Mouse (Mus musculus) erythroblast, embryonic 14.5 days (primary cell): ENCODE data around the gene Chd2. TPM values are rescaled to one million over a fixed set of nuclear protein-coding genes. Genes with fewer than 3 reads are reported as not detected.

Source experiments
- H3K27me3 ChIP-seq: 2 replicates; pipeline ENCODE4 v1.6.1; 2012; ENCODE audit warnings: inconsistent platforms; ENCODE audit not compliant: control insufficient read depth
- H3K36me3 ChIP-seq: 2 replicates; pipeline ENCODE4 v1.6.1; 2012; ENCODE audit warnings: mild to moderate bottlenecking, inconsistent platforms; ENCODE audit not compliant: control insufficient read depth
- H3K4me1 ChIP-seq: 2 replicates; pipeline ENCODE4 v1.6.1; 2012; ENCODE audit warnings: inconsistent platforms; ENCODE audit not compliant: control insufficient read depth
- H3K4me3 ChIP-seq: replicated peaks from 2 replicates; pipeline ENCODE3; 2012; ENCODE audit warnings: moderate library complexity, mild to moderate bottlenecking, inconsistent platforms
- H3K9me3 ChIP-seq: 2 replicates; pipeline ENCODE4 v1.6.1; 2012; ENCODE audit warnings: low read length, inconsistent platforms, mixed read lengths; ENCODE audit not compliant: control insufficient read depth
- GATA1 ChIP-seq: IDR thresholded peaks from 2 replicates; pipeline ENCODE4 v1.6.1; 2012; ENCODE audit warnings: low read length, inconsistent platforms, mixed read lengths
- TAL1 ChIP-seq: IDR thresholded peaks from 3 replicates; pipeline ENCODE4 v1.6.1; 2012; ENCODE audit warnings: low read length, inconsistent platforms, mixed read lengths
- polyA plus RNA-seq: library from polyadenylated mRNA; stranded (reverse); fragments of >175 nt; gene quantifications from 2 replicates; pipeline ENCODE4 v1.2.3, GENCODE M21; 2012

Gene Chd2
- polyA plus RNA-seq, 1 experiment: 7.1 TPM

DNA sequence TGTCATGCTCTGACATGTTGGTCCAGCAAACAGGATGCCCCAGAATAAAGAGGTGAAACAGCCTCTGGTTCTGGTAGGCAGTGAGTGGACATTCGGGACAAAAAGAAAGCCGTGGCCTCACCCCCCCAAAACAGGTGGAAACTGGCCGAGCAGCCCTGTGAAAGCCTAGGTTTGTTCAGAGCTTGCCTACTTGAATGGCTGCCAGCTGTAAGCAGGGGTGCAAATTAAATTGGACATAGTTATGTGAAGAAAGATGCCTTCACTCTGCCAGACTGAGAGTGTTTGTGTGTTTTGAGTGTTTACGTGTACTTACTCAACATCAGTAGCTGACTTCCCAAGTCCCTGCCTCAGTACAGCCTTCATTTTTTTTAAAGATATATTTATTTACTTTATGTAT, 147.6 kb downstream of the Chd2 start:
- Histone ChIP-seq H3K4me3 (no peak overlapping the region), H3K9me3 (no peaks in the 10 kb centered on the region), H3K27me3 (peaks cover 78% of the 10 kb centered on the region), H3K4me1 (no peaks in the 10 kb centered on the region; the same call in 1 of the 2 replicates), H3K36me3 (no peaks in the 10 kb centered on the region)
- TF ChIP-seq GATA1: no peak
- no peak for TF ChIP-seq TAL1

DNA sequence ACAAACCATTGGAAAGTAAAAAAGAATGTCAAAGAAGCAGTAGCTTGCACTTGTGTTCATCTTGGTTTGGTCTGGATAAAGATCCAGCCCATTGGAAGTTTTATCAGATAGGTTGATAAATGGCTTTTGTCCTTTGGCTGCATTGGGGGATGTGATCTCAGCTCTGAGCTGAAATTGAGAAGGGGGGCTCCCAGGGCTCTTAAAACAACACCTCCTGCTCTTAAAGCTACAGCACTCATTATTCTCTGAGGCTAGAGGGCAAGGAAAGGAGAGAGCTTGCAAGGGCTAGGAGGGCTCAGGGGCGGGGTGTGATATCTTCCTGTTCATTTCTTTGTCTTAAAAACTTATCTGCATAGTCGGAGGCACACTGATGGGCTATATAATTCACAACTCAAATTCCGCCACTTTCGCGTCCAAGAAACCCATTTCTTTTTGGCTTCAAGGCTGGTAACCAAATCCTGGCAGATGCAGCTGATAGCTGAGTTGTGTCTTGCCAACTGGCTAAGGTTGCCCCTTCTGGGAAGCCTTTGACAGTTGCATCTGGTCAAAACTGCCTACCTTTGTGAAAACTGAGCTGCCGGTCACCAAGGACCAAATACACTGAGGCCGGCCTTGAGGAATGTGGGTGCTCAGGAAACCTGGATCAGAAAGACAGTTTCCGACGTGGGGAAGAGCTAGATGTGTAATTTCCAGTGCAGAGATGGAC, 148.2 kb downstream of the Chd2 start:
- TF ChIP-seq GATA1 (no peak), TAL1 (no peak)
- Histone ChIP-seq H3K9me3 (no peaks in the 10 kb centered on the region), H3K27me3 (peaks cover 77% of the 10 kb centered on the region), H3K4me3 (no peak overlapping the region), H3K36me3 (no peaks in the 10 kb centered on the region), H3K4me1 (no peaks in the 10 kb centered on the region; the same call in 1 of the 2 replicates)

DNA sequence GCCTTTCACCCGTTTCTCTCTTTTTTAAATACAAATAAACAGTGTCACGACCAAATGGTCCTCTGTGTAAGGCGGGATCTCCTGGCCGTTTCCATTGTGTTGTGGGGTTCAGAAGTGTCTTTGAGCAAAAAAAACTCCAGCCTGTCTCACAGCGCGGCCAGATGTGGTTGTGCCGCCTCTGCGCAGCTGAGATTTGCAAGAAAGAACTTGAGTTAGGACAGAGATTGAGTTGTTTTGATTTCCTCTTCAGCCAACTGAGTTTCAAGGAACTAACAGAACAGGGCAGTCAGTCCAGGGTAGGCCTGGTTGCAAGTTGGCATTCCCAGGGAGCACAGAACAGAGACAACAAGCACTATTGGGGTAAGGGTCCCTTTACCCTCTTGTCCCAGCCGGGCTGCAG, 149.3 kb downstream of the Chd2 start:
- H3K4me1 ChIP-seq: no peaks in the 10 kb centered on the region
- H3K36me3 ChIP-seq: no peaks in the 10 kb centered on the region
- no peak for TF ChIP-seq GATA1
- TF ChIP-seq TAL1: no peak
- no peaks in the 10 kb centered on the region for H3K9me3 ChIP-seq
- no peak overlapping the region for H3K4me3 ChIP-seq
- H3K27me3 ChIP-seq: peaks cover 73% of the 10 kb centered on the region

DNA sequence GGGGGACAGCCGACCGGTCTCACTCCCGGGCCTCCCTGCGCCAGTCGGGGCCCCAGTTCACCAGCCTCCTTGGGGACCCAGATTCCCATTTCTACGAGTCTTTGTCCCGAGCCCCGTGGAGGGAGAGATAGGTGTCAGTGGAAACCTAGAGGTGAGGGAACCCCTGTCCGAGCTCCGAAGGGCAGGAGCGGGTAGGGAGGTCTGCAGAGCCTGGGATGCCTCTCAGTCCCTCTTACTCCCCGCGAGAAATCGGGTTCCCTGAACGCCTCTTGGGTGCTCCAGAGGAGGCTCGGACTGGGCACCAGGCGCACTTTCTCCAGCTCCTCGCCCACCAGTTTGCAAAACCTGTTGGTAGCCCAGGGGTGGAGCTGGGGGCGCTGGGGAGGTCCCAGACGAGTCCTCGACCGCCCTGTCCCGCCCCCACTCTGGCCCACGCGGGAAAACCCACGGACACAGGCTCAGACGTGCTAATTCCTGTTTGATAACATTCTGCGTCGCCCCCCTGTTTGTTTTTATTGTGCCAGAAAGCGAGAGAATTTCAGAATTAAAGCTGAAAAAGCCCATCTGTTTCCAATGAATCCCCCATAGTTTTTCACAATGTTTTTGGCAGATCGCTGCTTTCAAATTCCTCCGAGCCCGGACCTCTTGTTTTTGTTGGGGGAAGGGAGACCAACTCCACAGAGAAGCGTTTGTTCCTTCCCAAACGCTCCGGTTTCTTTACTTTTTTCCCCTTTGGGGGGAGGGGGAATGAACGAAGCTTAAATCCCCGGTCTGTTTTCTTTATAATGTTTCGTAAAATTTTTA, 149.9 kb downstream of the Chd2 start:
- Histone ChIP-seq H3K4me3 (peak overlapping the region; percentile 20), H3K36me3 (no peaks in the 10 kb centered on the region), H3K9me3 (no peaks in the 10 kb centered on the region), H3K27me3 (peaks cover 71% of the 10 kb centered on the region), H3K4me1 (no peaks in the 10 kb centered on the region)
- TF ChIP-seq GATA1: no peak
- TF ChIP-seq TAL1: no peak

DNA sequence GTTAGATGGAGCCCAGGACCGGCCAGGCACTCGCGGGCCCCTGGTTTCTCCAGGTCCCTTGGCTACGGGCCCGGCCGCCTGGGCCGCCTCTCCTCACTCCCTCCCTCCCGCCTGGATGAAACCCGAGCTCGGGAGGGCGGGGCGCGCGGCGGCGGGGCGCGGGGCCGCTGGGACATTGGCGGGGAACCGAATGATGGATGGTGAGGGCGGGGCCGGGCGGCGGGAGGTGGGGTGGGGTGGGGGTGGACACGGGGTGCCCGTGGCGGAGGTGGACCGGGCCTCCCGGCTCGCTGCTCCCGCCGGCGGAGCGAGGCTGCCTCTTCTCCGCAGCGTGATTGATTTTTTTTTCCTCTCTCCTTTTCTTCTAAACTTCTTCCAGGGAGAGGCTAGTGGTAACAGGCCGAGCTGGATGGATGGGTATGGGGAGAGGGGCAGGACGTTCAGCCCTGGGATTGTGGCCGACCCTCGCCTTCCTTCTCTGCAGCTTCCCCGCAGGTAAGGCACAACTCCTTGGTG, 150.6 kb downstream of the Chd2 start:
- H3K4me3 ChIP-seq: peak overlapping the region; percentile 20
- H3K36me3 ChIP-seq: no peaks in the 10 kb centered on the region
- no peaks in the 10 kb centered on the region for H3K4me1 ChIP-seq
- peaks cover 65% of the 10 kb centered on the region for H3K27me3 ChIP-seq
- H3K9me3 ChIP-seq: no peaks in the 10 kb centered on the region
- TF ChIP-seq GATA1: no peak
- no peak for TF ChIP-seq TAL1

DNA sequence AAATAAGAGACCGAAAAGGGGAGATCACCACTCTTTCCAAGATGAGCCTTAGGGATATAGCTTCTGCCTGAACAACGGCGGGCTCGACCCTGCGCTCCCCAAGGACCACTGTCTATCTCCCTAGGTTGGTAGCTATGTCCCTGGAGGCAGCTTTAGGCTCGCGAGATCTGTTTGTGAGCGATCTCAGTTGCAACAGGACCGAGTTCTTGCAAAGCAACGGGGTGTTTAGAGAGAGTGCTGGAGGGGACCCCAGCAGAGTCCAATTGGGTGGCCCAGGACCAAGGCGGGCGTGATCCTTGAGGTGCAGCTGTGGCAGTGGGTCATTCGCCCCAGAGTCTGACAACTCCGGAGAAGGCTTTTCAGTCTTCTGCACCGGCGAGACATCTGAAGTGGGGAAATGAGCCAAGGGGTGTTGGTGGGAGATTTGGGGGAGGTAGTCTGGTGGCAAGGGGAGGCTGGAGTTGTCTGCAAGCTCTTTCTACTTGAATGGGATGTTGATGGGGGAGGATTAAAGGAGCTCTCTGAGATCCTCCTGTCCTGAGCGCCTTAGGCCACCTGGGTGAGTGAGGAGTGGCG, 151.1 kb downstream of the Chd2 start:
- Histone ChIP-seq H3K9me3 (no peaks in the 10 kb centered on the region), H3K27me3 (peaks cover 65% of the 10 kb centered on the region), H3K4me3 (no peak overlapping the region), H3K36me3 (no peaks in the 10 kb centered on the region), H3K4me1 (no peaks in the 10 kb centered on the region)
- TF ChIP-seq GATA1: no peak
- no peak for TF ChIP-seq TAL1

DNA sequence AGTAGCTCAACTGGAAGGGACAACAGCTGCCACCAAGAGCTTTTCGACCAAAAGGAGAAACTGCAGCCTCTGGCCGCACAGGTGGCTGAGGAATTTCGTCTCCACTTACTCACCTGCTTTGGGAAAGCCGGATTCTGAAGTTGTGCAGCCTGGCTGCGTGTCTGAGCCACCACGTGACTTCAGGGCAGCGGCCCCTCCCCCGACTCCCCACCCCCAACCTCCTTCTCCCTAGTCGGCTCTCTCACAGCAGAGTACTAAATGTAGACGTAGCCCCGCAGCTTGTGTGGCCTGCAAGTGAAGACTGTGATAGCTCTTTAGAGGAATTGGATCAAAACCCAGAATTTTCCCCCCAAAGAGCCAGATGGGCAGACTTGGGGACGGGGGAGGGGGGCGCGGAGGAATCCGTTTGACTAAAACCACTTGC, 151.7 kb downstream of the Chd2 start:
- H3K27me3 ChIP-seq: peaks cover 63% of the 10 kb centered on the region
- no peak overlapping the region for H3K4me3 ChIP-seq
- H3K4me1 ChIP-seq: no peaks in the 10 kb centered on the region
- no peaks in the 10 kb centered on the region for H3K9me3 ChIP-seq
- no peaks in the 10 kb centered on the region for H3K36me3 ChIP-seq
- TF ChIP-seq GATA1 (no peak), TAL1 (no peak)

DNA sequence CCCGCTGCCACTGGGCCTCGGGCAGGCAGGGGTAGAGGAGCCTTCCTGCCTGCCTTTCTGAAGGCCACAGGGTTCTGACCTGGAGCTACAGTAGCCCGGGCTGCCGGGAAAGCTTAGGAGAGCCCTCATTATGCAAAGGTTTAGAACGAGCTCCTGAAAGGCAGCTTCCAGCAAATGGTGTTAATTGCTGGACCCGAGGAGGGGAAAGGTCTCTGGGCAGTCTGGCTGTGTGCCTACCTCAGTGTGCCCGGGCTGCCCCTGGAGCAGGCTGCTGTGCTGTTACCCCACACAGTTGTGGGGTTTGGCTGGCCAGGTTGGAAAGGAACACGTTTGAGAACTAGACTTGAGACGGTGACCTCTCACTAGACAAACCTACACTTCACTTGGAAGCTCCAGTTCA, 152.2 kb downstream of the Chd2 start:
- peaks cover 62% of the 10 kb centered on the region for H3K27me3 ChIP-seq
- H3K36me3 ChIP-seq: no peaks in the 10 kb centered on the region
- no peak overlapping the region for H3K4me3 ChIP-seq
- TF ChIP-seq GATA1: no peak
- TF ChIP-seq TAL1: no peak
- no peaks in the 10 kb centered on the region for H3K4me1 ChIP-seq
- no peaks in the 10 kb centered on the region for H3K9me3 ChIP-seq

DNA sequence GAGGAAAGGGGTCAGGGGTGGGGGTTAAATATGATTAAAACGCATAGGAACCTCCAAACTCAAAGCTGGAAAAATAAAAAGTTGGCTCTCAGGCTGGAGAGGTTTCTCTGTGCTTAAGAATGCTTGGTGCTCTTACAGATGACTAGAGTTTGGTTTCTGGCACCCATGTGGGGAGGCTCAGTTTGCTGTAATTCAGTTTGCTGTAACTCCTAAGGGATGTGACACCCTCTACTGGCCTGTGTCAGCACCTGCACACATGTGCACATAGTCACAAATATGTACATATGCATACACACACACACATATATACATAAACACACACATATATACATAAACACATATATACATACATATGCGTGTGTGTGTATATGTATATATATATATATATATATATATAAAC, 152.8 kb downstream of the Chd2 start:
- Histone ChIP-seq H3K36me3 (no peaks in the 10 kb centered on the region), H3K4me1 (no peaks in the 10 kb centered on the region), H3K27me3 (peaks cover 61% of the 10 kb centered on the region), H3K9me3 (no peaks in the 10 kb centered on the region), H3K4me3 (no peak overlapping the region)
- no peak for TF ChIP-seq TAL1
